Mouse (Mus musculus) E14TG2a.4 (cell line): ENCODE measurements around the gene Selenoo.

Source experiments
- H3K27me3 ChIP-seq: 2 replicates; pipeline ENCODE4 v1.6.1; 2014; ENCODE audit warnings: low read length, control low read depth; ENCODE audit not compliant: insufficient read depth
- H3K36me3 ChIP-seq: 2 replicates; pipeline ENCODE4 v1.6.1; 2014; ENCODE audit warnings: low read length, control low read depth; ENCODE audit not compliant: insufficient read depth
- H3K4me1 ChIP-seq: replicated peaks from 2 replicates; pipeline ENCODE4 v1.6.1; 2014; ENCODE audit warnings: low read depth, low read length, control low read depth
- H3K4me3 ChIP-seq: replicated peaks from 2 replicates; pipeline ENCODE4 v1.5.1; 2014; ENCODE audit warnings: mild to moderate bottlenecking, low read length
- H3K9me3 ChIP-seq: 2 replicates; pipeline ENCODE4 v1.6.1; 2014; ENCODE audit warnings: low read length, control low read depth
- CTCF ChIP-seq: conservative IDR thresholded peaks from 2 replicates; pipeline ENCODE4 v1.5.1; 2014; ENCODE audit warnings: low read length
- NANOG ChIP-seq: IDR thresholded peaks from 2 replicates; pipeline ENCODE4 v1.6.1; 2014; ENCODE audit warnings: borderline replicate concordance, low read length, mixed read lengths
- POU5F1 ChIP-seq: IDR thresholded peaks from 2 replicates; pipeline ENCODE4 v1.6.1; 2014; ENCODE audit warnings: low read length, borderline replicate concordance

Gene Selenoo

GRCm38 (mm10) chr15:89061761-89062517 lies 26.9 kb upstream of the Selenoo start:
- Histone ChIP-seq H3K4me1 (peaks cover 17% of the 10 kb centered on the region), H3K9me3 (no peaks in the 10 kb centered on the region), H3K4me3 (no peak overlapping the region), H3K27me3 (peaks cover 94% of the 10 kb centered on the region), H3K36me3 (no peaks in the 10 kb centered on the region)
- TF ChIP-seq POU5F1 (no peak), CTCF (no peak), NANOG (no peak)

- Histone ChIP-seq H3K36me3 (no peaks in the 10 kb centered on the region), H3K27me3 (peaks cover 95% of the 10 kb centered on the region), H3K9me3 (no peaks in the 10 kb centered on the region), H3K4me1 (peaks cover 22% of the 10 kb centered on the region), H3K4me3 (no peak overlapping the region)
- TF ChIP-seq POU5F1 (no peak), CTCF (no peak), NANOG (no peak)
These were observed 26.4 kb upstream of the Selenoo start for GRCm38 (mm10) chr15:89062518-89062910.

GRCm38 (mm10) chr15:89063001-89063400 lies 25.9 kb upstream of the Selenoo start:
- Histone ChIP-seq H3K36me3 (no peaks in the 10 kb centered on the region), H3K27me3 (peaks cover 95% of the 10 kb centered on the region), H3K4me1 (peaks cover 27% of the 10 kb centered on the region), H3K9me3 (no peaks in the 10 kb centered on the region), H3K4me3 (no peak overlapping the region)
- no peak for TF ChIP-seq POU5F1

- TF ChIP-seq CTCF (no peak), NANOG (no peak), POU5F1 (no peak)
- H3K9me3 ChIP-seq: no peaks in the 10 kb centered on the region
- peaks cover 30% of the 10 kb centered on the region for H3K4me1 ChIP-seq
- no peak overlapping the region for H3K4me3 ChIP-seq
- no peaks in the 10 kb centered on the region for H3K36me3 ChIP-seq
- H3K27me3 ChIP-seq: peaks cover 95% of the 10 kb centered on the region
These were observed 25.3 kb upstream of the Selenoo start for GRCm38 (mm10) chr15:89063536-89063935.

- H3K36me3 ChIP-seq: no peaks in the 10 kb centered on the region
- H3K4me1 ChIP-seq: peaks cover 36% of the 10 kb centered on the region
- H3K4me3 ChIP-seq: no peak overlapping the region
- no peaks in the 10 kb centered on the region for H3K9me3 ChIP-seq
- peaks cover 100% of the 10 kb centered on the region for H3K27me3 ChIP-seq
- TF ChIP-seq POU5F1 (no peak), NANOG (no peak), CTCF (no peak)
These were observed 24.0 kb upstream of the Selenoo start for GRCm38 (mm10) chr15:89064891-89065290.

GRCm38 (mm10) chr15:89067609-89068008 lies 21.3 kb upstream of the Selenoo start:
- Histone ChIP-seq H3K36me3 (no peaks in the 10 kb centered on the region), H3K9me3 (no peaks in the 10 kb centered on the region), H3K4me3 (peak overlapping the region; percentile 76), H3K27me3 (peaks cover 98% of the 10 kb centered on the region), H3K4me1 (peaks cover 45% of the 10 kb centered on the region)
- no peak for TF ChIP-seq CTCF
- TF ChIP-seq NANOG: no peak
- TF ChIP-seq POU5F1: no peak

- peak overlapping the region; percentile 76 for H3K4me3 ChIP-seq
- H3K27me3 ChIP-seq: peaks cover 98% of the 10 kb centered on the region
- TF ChIP-seq POU5F1 (no peak), NANOG (no peak), CTCF (no peak)
- no peaks in the 10 kb centered on the region for H3K36me3 ChIP-seq
- H3K4me1 ChIP-seq: peaks cover 45% of the 10 kb centered on the region
- H3K9me3 ChIP-seq: no peaks in the 10 kb centered on the region
These were observed 20.7 kb upstream of the Selenoo start for GRCm38 (mm10) chr15:89068226-89068625.

GRCm38 (mm10) chr15:89069336-89069840 lies 19.5 kb upstream of the Selenoo start:
- Histone ChIP-seq H3K36me3 (no peaks in the 10 kb centered on the region), H3K4me3 (peak overlapping the region; percentile 67)
- TF ChIP-seq CTCF: no peak
- no peak for TF ChIP-seq POU5F1
- TF ChIP-seq NANOG: no peak

GRCm38 (mm10) chr15:89070606-89071005 lies 18.3 kb upstream of the Selenoo start:
- TF ChIP-seq NANOG (no peak), POU5F1 (no peak), CTCF (no peak)

More at GRCm38 (mm10) chr15:89069336-89069840, 19.5 kb upstream of the Selenoo start:
- Histone ChIP-seq H3K4me1 (peaks cover 45% of the 10 kb centered on the region), H3K27me3 (peaks cover 97% of the 10 kb centered on the region), H3K9me3 (no peaks in the 10 kb centered on the region)

More at GRCm38 (mm10) chr15:89070606-89071005, 18.3 kb upstream of the Selenoo start:
- H3K4me3 ChIP-seq: peak overlapping the region; percentile 60
- H3K4me1 ChIP-seq: peaks cover 55% of the 10 kb centered on the region
- no peaks in the 10 kb centered on the region for H3K9me3 ChIP-seq
- H3K27me3 ChIP-seq: peaks cover 97% of the 10 kb centered on the region
- no peaks in the 10 kb centered on the region for H3K36me3 ChIP-seq
